Mouse (Mus musculus) kidney, adult 2 months (tissue): ENCODE data around the gene Mip.

ENCODE experiments used
- CTCF ChIP-seq: fragments of 200-500 bp; conservative IDR thresholded peaks from 2 replicates; pipeline ENCODE4 v1.5.1; 2011; ENCODE audit warnings: low read depth, mild to moderate bottlenecking, control low read depth, low read length, moderate library complexity, mixed read lengths; ENCODE audit not compliant: insufficient read depth, insufficient read length
- POLR2A ChIP-seq: fragments of 200-500 bp; IDR thresholded peaks from one replicate; pipeline ENCODE4 v1.6.1; 2011; ENCODE audit warnings: low read depth, low read length, control low read depth

GRCm38 (mm10) chr10:128237807-128238480 is 12.3 kb downstream of the Mip start:
- TF ChIP-seq CTCF, result no peak
- no peak for TF ChIP-seq POLR2A
